Mouse (Mus musculus) ovary, adult 10 weeks (tissue): ENCODE measurements around the gene Cd81. TPM values are rescaled to one million over a fixed set of nuclear protein-coding genes. Genes with fewer than 3 reads are reported as not detected.

Experiments
- polyA plus RNA-seq: library from polyadenylated mRNA; stranded (reverse); fragments of 350-450 nt; fragmentation: Illumina TruSeq; extraction: RNeasy Lipid Tissue Mini Kit (QIAGEN cat#74804); gene quantifications from one replicate; pipeline ENCODE4 v1.2.3, GENCODE M21; 2014

Cd81 gene
- polyA plus RNA-seq = 177 TPM

GRCm38 (mm10) chr7:143052626-143053007, at the start of gene Cd81:
Gene Cd81, plus strand, starts transcription at chr7:143052739.

GRCm38 (mm10) chr7:143004727-143005343, 47.7 kb upstream of the Cd81 start, which contains the start of gene Tspan32:
Gene Tspan32, plus strand, starts transcription at chr7:143005046.

GRCm38 (mm10) chr7:143068882-143069591, 16.5 kb downstream of the Cd81 start, which contains the start of gene Tssc4:
Gene Tssc4, plus strand, starts transcription at chr7:143069249.

GRCm38 (mm10) chr7:143094592-143095553, 42.3 kb downstream of the Cd81 start, which contains the start of gene Trpm5:
Gene Trpm5, minus strand, starts transcription at chr7:143094642.

DNA sequence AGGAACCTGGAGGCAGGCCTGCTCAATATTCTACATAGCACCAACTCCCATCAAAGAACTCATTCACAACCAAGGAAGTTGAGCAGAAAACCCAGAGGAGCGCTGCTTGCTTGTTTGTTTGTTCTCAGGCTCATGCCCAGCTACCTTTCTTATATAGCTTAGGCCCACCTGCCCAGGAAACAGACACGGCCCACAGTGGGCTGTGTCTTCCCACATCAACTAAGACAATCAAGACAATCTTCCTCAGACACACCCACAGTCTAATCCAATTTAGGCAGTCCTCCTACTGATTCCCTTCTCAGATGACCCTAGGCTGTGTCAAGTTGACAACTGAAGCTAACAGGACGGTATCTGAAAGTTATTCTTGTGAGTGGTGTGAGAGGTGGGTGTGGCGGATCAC, 53.5 kb downstream of the Cd81 start, which contains the start of gene Kcnq1:
Kcnq1 (plus strand) TSS at position 301 of the 400 bp plus-strand sequence.

Other genes starting within 250 kb of the Cd81 start
- 1.7 TPM for gene Th, start 121.6 kb upstream of the Cd81 start, polyA plus RNA-seq
- gene Ascl2, start 83.5 kb upstream of the Cd81 start, polyA plus RNA-seq = not detected
- 0.80 TPM for gene Tspan32, start 47.7 kb upstream of the Cd81 start, polyA plus RNA-seq
- gene Tssc4, start 16.5 kb downstream of the Cd81 start, polyA plus RNA-seq = 0.46 TPM
- 0.31 TPM for gene Trpm5, start 41.9 kb downstream of the Cd81 start, polyA plus RNA-seq
- 1.3 TPM for gene Kcnq1, start 53.6 kb downstream of the Cd81 start, polyA plus RNA-seq